Mouse (Mus musculus) mesoderm, embryonic 11.5 days (tissue): ENCODE data around the gene Sun1.

Experiments
- DNase-seq: peaks from one replicate; pipeline ENCODE4 v3.0.0-alpha.2; 2012; ENCODE audit warnings: low read depth, low spot score

Gene Sun1

GRCm38 (mm10) chr5:139285383-139286067 is 85.1 kb downstream of the Sun1 start:
- no peak for DNase-seq

DNA sequence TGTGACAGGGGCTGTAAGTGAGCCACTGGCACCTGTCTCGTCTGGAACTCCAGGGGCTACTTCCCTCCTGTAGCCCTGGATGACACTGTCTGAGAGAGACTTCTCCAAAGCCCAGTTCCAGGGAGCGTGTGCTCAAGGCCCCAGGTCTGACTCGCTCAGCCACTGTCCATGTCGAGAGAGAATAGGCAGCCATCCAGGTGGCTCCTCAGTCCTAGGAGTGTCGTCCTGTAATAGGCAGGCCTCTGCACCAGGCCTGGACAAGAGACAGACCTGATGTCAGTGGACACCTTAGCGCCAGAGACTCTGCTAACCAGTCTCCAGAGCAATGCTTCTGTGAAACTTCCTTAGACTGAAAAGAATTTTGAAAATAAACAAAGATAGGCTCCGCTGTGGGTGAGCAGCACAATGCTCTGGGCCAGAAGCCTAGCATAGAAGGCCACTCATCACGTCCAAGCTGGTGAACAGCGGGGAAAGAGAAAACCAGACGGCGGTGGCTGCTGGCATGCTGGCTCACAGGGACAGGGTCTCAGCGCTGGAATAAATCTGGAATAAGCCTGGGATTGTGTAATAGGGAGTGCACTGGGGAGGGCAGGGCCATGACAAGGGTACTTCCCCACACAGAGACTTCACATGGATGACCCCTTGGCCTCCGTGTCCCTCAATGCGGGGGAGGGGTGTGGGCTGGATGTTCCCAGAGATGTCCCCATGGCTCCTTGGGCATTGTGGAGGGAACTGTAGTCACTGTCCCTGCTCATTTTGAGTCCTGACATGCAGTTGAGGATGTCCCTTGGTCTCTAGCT is 85.9 kb downstream of the Sun1 start:
- no peak for DNase-seq

DNA sequence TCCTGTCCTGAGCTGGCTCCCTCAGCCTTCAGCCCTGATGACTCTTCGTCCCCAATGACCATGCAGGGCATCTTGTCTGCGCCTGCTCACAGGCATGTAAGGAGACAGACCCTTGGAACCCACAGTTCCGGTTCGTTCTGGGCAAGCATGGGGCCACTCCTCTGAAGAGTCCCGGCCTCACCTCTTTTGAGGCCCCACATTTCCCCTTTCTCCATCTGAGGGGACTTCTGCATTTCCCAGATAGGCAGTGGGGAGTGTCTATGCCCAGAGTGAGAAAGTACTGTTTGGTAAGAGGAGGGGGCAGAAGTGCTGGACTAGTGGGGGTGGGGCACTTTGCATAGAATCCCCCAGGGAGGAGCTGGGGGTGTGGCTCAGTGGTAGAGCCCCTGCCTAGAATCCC is 86.7 kb downstream of the Sun1 start:
- no peak for DNase-seq

DNA sequence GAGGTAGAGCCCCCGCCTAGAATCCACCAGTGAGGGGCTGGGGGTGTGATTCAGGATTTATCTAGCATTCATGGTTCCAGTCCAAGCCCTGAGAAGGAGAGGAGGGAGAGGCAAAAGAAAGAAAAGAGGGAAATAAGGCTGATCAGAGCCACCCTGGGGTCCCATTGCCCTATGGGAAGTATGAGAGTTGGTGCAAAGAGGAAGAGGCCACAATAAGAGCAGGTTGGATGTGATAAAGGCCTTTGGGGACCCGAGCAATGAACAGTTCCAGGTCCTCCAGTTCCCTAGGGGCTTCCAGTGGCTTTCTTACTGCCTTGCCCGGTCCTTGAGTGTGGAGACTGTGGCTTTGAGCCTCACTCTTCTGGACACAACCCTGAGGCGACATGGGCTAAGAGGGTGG is 87.3 kb downstream of the Sun1 start:
- no peak for DNase-seq

DNA sequence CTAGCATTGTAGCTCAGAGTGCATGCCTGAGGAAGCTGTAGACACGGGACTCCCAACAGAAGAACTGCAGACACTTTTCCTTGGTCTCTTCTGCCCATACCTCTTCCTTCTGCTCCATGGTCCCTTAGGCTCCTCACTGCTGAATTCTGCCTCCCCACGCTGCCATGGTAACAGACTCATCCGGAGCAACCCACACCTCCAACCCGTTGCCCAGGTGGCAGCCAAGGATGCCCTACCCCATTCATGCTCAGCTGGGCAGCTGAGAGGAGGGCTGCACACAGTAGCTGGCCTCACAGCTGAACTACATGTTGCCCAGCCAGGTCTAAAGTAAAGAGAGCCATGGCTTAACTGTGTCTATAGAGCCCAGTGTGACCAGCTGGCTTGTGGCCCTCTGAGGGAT is 88.2 kb downstream of the Sun1 start:
- DNase-seq, result no peak

- DNase-seq, result no peak
Observed at GRCm38 (mm10) chr5:139290467-139291259, 90.2 kb downstream of the Sun1 start.

GRCm38 (mm10) chr5:139291811-139292560 is 91.5 kb downstream of the Sun1 start:
- no peak for DNase-seq

DNA sequence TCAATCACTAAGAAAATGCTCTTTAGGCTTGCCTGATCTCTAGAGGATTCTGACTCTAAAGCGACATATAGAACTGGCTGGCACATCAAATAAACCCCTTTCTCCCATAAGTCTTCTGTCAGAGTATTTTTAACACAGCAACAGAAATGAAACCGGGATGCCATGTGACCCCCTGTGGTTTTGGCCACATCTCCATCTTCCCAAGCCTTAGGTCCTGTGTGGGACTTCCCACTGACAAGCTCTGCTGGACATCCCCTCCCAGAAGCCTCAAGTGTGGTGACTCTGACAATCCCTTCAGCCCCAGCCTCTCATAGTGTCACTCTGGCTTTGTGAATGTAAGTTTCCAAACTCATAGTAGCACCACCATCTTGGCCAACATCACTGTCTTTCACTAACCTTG is 93.7 kb downstream of the Sun1 start:
- DNase-seq, result no peak

- no peak for DNase-seq
Observed at GRCm38 (mm10) chr5:139297092-139297491, 96.7 kb downstream of the Sun1 start.

- no peak for DNase-seq
Observed at GRCm38 (mm10) chr5:139297745-139298144, 97.3 kb downstream of the Sun1 start.
